Mouse (Mus musculus): ENCODE measurements around the gene Rpl3.

Rpl3 gene

DNA sequence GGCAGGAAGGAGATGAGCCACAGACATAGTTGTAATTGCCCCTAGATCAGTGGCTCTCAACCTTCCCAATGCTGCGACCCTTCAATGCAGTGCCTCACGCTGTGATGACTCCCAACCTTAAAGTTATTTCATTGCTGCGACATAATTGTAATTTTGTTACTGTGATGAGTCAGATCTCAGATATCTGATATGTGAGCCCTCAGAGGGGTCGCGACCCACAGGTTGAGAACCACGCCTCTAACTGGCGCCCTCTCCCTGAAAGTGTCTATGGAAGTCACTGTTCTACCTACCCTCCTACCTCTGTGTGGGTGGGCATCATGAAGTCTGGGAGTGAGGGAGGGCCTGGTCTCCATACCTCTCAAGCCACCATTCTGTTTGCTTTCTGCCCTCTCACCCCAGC is 22.7 kb upstream of the Rpl3 start:
- DNase-seq, result no peak

DNA sequence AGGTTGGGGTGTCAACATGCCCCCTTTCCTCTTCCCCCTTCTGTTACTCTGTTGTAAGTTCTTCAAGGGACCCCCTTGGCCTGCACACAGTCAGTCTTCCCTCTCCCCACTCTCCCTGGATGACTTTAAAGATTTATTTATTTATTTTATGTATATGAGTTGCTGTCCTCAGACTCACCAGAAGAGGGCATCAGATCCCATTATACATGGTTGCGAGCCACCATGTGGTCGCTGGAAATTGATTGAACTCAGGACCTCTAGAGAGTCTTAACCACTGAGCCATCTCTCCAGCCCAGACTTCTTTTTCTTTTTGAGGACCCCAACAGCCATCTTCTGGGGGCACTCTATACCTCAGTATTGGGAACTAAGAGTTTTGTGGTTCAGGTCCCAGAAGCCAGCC is 20.8 kb upstream of the Rpl3 start:
- DNase-seq, result no peak

DNA sequence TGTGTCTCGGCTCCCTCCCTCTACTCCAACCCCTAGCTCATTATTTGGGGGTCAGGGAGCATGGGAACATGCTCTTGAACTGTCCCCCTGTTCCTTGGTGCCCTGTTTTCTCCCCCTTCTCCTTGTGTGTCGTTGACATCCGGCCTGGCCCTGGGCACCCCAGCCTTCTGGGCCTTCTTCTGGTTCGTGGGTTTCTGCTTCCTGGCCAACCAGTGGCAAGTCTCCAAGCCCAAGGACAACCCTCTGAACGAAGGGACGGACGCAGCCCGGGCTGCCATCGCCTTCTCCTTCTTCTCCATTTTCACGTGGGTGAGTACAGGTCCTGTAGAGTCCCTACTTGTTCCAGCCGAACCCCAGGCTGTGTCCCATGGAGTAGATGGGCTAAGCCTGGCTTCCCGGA is 19.8 kb upstream of the Rpl3 start:
- DNase-seq, result no peak

DNA sequence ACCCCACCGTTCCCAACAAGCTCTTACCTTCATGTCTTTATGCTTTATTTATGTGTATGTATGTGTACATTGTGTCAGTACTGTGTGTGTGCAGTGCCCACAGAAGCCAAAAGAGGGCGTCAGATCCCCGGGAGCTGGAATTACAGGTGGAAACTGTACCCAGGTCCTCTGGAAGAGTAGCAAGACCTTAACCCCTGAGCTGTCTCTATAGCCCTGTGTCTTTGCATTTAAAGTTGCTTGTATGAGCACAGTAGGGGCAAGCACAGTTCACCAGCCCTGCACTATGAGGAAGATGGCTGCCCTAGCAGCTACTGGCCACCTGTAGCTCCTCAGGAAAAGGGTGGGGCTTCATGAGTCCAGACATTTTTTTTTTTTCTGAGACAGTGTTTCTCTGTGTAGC is 15.9 kb upstream of the Rpl3 start:
- no peak for DNase-seq

DNA sequence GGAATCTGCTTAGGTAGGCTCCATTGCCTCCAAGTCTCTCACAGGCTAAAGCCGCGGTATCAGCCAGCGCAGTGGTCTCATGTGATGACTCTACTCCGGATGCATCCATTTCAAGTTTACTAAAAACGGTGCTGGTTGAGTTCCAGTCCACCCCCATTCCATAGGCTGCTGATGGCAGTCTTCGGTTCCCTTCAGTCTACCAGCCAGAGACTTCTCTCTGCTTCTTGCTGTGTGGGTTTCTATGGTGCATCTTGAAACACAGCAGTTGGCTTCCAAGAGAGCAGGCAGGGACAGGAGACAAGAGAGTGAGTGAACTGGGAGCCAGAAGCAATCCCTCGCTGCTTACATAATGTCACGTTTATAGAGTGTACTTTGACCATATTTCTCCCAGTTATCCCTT is 15.5 kb upstream of the Rpl3 start:
- no peak for DNase-seq

DNA sequence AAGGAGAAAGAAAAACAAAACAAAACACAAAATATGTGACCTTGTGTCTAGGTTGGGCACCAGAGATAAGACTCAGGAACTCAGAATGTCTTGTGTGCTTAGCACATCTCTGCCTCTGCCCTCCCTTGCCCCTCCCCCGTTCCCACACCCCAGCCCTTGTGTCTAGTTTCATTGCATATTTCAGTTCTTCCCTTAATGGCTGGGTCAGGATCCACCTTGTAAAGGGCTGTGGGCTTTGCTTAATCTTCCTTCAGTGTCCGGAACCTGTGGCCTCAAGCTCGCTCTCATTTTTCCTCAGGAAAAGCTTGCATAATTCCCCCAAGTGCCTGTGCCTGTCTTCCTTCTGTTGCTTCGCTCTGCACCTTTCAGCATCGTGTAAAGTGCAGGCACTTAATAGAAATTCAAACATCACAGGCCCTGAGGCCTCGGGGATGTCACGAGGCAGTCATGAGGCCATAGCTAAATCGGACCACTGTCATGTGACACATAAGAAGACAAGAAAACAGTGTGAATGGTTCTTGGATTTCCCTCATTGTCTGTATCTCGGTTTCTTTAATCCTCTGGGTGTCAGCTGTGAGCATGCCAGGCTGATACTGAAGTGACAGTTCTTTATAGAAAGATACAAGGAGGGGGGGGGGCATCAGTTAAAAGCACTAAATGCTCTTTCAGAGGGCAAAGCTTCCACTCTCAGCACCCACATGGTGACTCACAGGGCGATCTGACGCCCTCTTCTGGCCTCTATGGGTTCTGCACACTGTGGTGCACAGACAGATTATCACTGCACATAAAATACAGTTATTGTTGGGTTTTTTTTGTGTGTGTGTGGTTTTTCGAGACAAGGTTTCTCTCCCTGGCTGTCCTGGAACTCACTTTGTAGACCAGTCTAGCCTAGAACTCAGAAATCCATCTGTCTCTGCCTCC is 14.1 kb upstream of the Rpl3 start:
- DNase-seq, result no peak

DNA sequence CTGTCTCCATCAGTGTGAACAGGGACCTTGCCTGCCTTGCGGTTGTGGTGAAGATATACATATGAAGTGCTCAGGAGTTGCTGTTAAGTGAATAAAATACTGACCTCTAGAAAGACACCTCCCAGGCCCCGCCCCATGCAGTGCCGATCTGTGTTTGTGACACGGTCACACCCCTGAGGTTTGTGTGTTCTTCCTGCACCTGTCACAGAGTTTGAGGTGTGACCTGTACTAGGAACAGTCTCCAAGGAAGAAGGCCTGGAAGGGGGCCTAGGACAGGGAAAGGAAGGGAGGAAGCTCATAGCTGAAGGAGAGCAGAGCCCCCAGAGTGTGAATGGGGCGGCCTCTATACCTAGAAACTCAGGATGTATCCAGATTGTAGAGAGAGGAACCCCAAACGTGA is 10.8 kb upstream of the Rpl3 start:
- DNase-seq, result no peak

DNA sequence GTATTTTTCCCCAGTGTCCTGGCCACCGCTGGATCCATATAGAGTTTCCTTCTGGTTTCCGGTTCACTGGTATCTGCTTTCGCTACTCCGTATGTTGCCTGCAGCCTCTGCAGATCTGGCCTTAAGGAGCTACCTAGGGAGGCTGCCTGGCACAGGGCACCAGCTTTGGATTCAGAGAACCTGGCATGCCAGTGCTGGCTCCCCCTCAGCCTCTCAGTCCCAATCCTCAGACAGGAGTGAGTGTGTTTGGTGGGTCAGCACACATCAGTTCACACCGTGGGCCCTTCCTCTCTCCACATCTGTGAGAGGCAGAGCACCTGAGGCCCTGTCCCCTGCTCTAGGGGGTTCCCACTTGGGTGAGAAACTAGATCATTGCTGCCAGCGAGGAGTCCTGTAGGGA is 9.8 kb upstream of the Rpl3 start:
- DNase-seq, result no peak

DNA sequence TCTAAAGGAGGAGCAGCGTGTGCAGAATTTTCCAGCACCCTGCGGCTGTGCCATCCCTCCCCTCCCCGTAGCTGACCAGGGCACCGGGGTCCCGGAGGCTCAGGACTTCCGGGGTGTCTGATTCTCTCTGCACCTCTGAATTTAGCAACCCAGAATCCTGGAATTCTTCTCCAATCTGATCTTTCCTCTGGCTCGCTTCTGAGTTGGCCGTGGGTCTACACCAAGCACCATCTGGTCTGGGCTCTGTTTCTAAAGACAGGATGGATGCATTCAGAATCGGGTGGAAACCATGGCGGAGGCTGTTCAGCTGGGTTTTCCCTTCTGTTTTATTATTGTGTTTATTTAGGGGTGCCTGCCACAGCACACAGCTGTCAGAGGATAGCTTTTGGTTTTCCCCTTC is 9.2 kb upstream of the Rpl3 start:
- no peak for DNase-seq

DNA sequence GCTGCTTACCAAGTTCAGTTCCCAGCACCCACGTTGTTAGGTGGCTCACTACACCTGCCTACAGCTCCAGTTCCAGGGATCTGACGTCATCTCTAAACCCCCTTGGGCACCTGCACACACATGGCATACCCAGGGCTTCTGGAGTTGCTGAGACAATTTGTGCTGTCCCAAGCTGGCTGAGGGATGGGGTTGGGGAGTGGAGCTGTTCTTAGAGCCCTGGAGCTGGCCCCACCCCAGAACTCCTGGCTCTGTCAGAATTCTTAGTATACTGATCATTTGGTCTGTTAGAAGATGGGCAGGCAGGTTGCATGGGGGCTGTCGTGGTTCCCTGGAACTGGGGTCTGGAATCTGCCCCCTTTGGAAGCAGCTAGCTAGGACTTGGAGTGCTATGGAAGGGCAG is 8.5 kb upstream of the Rpl3 start:
- no peak for DNase-seq

DNA sequence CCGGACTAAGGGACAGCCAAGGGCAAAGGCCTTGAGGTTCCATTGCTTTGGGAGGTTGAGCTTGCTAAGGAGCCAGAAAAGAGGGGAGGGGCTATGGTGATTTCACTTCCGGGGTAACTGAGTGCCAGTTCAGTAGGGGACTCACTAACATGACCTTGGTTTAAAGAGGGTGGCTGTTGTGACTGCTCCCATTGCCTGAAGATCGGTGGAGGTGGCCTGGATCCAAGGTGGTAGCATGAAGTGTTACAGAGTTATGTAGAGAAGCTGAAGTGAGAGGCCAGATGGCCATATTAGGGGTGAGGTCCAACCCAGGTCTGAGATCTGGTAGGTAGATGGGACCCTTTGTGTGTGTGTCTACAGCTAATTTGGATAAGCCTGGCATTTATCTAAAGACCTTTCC is 7.8 kb upstream of the Rpl3 start:
- no peak for DNase-seq

DNA sequence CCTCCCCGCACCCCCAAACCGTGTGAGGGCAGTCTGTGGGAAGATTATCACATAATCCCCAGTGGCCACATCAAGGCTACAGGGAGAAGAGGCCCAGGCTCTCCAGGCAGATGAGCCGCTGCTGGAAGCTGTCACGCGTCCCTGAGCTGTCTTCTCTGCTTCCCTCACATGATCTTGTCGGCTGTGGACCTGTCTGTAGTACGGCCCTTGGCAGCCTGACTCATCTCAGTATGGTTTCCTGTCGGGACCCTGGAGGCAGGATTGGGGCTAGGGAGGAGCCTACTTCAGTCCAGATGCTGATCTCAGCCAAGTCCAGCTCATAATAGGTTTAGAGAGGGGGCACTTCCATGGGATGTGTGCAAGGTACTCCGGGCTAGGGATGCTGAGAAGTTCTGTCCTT is 7.1 kb upstream of the Rpl3 start:
- DNase-seq, result no peak

DNA sequence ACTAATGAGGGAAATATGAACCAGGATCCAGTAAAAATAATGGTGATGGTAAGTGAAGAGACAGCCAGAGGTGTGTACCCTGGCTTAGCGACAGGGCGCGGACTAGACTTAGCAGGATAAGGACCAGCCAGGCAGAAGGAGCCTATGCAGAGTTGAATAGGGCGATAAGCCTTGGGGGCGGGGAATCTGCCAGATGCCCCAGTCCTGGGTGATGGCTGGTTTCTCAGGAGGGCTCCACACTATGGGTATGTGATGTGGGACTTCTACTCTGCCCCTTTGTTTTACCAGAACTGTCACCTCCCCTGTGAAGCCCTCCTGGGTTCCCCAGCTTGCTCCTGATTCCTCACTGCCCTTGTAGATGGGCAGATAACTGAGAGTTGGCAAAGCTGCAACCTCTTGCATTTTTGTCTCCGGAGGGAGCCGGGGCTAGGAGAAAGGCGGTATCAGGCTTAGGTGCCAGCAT is 6.4 kb upstream of the Rpl3 start:
- no peak for DNase-seq

DNA sequence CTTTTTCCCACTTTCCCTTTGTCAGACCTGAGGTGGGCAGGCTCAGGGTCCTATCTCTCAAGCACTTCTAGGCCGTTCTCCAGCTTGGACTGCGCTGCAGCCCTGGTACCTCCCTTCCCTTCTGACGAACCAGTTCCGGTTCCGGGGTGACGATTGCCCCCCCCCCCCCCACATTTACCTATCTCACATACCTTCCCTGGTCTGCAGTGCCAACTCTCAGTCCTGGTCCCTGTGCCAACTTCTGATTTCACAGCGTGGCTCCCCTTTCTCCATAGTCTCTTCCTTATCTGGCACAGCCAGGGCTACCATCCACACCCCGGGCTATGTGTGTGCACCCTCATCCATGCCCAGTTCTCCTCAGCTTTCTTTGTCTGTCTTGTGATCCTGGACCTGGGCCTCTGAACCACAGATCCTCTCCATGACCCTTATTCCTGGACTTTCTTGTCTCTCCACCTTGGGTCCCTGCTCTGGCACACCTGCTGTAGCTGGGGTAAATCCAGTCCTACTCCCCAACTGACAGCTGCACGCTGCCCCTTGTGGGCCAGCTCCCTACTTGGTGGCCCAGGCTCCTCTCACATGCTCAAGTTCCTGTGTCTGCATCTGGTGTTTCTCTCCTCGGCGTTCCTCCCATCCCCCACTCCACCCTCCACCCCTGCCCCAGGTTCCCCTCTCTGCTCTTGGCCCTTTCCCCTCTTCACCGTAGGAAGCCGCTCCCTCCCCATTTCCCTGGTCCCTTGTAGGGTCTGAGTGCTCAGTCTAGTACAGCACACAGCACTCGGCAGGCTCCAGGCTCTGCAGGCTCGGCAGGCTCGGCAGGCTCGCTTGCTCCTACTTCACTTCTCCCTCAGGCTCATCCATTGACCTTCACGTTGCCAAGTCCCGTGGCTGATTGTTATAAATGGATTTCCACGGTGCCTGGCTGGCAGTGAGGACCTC is 5.5 kb upstream of the Rpl3 start:
- peak; percentile 21 to 24 for DNase-seq

DNA sequence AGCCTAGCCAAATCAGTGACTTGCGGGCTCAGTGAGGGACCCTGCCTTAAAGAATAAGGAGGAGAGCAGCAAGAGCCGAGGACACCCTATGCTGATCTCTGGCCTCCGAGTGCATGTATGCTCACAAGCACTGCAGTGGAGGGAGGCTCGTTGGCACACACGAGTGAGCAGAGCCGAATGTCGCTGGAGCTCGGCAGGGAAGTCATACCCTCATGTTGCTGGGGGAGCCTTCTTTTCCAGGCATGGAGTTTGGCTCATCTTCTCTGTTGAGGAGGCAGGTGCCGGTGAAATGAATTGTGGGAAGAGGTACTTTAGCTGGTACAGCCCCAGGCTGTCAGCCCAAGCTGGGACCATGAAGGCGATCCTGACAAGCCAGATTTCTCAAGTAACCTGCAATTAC is 4.7 kb upstream of the Rpl3 start:
- DNase-seq, result no peak

DNA sequence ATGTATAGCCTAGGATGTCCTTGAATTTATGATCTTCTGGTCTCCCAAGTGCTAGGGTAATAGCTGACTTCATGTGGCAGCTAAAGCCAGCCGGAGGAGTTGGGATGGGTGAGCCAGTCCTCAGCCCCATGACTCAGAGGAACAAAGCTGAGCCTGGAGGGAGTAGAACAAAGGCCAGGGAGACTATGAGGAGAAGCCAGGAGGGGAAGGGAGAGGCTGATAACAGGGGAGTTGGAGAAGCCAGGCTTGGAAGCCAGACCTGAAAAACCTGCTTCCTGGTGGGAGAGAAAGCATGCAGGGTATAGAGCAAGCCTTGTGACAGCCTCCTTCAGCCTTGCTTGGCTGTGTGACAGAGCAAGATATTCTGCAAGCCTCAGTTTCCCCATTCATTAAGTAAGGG is 3.9 kb upstream of the Rpl3 start:
- DNase-seq, result no peak

DNA sequence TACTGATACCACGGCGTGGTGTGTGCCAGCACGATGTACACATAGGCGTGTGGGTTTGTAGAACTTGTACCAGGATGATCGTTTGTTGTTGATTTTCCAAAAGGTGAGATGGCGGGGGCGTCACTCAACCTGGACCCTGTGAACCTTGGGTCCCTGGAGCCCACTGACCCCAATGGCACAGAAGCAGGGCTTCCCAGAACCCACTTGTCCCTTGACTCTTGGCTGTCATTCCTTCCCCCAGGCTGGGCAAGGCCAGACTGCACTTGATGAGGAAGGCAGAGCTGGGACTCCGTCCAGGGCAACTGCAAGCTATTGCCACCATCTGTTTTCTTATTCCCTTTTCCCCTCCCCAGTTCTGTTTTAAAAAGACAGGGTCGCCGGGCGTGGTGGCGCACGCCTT is 2.5 kb upstream of the Rpl3 start:
- DNase-seq, result no peak

DNA sequence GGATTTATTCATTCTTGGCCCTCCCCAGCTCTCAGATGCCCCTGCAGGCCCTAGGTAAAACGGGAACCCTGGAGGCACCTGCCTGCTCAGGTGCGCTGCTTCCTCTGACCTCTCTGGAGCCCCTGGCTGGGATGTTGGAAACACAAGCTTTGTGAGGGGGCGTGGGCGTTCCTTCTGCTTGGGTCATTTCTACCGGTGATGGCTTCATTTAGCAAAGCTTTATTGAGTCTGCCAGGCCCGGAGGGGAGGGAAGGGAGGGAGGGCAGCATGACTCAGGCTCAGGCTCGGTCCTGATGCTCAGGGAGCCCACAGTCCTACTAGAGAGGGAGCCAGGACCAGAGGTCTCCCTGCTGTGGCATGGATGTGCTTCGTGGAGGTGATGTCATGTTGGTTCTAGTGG is 931 bp upstream of the Rpl3 start:
- no peak for DNase-seq

DNA sequence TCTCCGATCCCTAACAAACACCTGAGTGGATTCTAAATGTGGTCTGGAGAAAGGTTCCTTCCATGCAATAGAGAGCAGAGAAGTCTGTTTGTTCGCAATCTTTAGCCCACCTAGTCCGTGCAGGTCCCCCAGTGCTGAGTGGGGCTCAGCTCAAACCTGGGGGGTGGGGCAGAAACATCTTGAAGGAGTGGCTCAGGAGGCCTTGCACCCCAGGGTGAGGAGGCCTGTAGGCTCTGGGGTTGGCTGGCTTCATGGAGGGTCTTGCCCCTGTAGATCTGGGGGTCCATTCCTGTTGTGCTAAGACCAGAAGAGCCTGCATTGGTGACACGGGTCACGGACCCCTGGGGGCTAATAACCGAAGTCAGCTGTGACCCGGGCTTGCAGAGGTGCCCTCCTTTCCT is 373 bp upstream of the Rpl3 start:
- DNase-seq, result no peak

DNA sequence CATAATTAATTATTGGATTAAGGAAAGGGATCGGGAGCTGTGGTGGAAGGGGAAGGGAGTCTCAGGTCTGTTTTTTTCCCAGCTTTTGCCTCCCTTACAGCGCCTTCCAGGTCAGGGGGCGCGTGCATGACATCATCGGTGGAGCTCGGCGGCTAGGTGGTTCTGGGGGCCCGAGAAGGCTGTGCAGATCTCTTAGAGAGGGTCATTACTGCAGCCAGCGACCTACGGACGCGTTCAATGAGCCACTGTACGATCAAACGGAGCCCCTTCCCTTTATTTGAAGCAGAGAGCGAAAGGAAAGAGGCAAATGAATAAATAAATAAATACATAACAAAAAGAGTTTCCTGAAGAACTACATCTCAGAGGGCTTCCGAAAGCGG is 937 bp downstream of the Rpl3 start:
- DNase-seq, result no peak

DNA sequence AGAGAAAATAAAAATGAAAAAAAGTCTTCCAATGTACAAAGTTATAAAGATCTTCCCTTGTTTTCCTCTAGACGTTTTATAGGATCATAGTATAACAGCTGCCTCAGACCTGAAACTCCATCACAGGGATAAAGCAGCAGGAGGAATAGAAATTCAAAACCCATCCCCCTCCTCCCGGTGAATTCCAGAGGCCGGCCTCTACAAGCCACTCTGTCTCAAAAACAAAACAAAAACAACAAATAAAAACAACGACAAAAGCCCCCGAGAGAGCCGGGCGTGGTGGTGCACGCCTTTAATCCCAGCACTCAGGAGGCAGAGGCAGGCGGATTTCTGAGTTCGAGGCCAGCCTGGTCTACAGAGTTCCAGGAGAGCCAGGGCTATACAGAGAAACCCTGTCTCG is 1.5 kb downstream of the Rpl3 start:
- no peak for DNase-seq

DNA sequence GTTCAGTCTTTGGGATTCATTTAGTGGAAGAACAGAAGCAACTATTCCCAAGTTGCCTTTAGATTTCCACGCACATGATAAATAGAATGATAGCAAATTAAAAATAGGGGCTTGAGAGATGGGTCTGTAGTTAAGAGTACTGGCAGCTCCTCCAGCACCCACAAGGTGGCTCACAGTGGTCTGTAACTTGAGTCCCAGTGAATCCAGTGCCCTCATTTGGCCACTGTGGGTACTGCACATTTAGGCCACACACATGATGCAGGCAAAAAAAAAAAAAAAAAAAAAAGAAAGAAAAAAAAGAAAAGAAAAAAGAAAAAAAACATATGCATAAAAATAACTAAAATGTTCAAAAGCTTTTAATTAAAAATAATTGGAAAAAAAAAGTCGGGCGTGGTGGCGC is 3.0 kb downstream of the Rpl3 start:
- peak; percentile 71 to 82 for DNase-seq

DNA sequence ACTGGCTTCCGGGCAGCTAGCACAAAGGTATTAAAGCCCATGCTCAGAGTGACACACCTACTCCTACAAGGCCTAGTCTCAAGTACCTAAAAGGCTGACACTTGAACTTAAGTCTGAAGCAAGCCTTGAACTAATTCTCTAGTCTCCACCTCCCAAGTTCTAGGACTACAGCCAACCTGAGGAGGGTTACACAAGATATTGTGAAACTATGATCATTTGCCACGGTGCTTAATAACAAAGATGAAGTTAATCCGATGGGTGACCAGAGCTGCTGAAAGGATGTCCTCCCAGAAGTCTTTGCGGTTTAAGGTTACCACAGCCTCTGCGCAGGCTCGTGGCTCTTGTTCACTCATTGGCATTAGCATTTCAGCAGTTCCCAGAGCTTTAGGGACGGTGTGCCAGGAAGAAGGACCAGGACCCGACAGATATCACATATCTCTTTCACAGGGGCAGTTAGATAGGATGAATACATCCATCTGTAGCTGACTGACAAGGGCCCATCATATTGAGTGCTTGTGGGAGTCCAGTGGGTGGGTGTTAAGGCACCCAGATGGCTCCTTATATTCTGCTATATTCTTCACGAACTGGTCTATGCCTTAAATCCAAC is 4.2 kb downstream of the Rpl3 start:
- DNase-seq, result no peak

DNA sequence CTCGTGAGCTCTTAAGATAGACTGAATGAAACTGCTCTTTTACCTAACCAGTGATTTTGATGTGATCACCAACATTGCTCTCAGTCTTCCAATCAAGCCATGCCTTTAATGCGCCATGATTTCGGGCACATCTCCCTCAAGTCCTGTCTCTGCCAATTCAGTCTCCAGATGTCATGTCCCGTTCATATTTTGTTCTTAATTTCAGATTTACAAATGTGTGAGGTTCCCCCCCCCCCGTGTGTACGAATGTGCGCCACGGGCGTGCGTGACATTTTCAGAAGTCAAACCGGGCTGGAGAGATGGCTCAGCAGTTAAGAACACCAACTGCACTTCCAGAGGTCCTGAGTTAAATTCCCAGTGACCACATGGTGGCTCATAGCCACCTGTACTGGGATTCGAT is 7.9 kb downstream of the Rpl3 start:
- no peak for DNase-seq
